Mouse (Mus musculus) forebrain, embryonic 15.5 days (tissue): ENCODE measurements around the gene Gabpb2. TPM values are rescaled to one million over a fixed set of nuclear protein-coding genes. Genes with fewer than 3 reads are reported as not detected.
A peak's percentile ranks its signal among the peaks of the same experiment; 100 is the strongest.
"Not testable (repeated sequence)": the region's sequence is repeated elsewhere in the genome, so short reads cannot be mapped to it uniquely, and the experiment has no call there.

ENCODE experiments used
- ATAC-seq: fragments of 200-750 bp; cut with Nextera tagmentation; replicated peaks from 2 replicates; pipeline ENCODE4 v1.8.0; 2017; ENCODE audit warnings: mild to moderate bottlenecking, moderate TSS enrichment, moderate library complexity
- H3K27ac ChIP-seq: fragments of 300-500 bp; sonication (generic); replicated peaks from 2 replicates; pipeline ENCODE4 v1.5.1; 2015; ENCODE audit warnings: mild to moderate bottlenecking, inconsistent platforms
- H3K27me3 ChIP-seq: fragments of 300-500 bp; sonication (generic); 2 replicates; pipeline ENCODE4 v1.6.1; 2015; ENCODE audit warnings: inconsistent platforms
- H3K36me3 ChIP-seq: fragments of 300-500 bp; sonication (generic); 2 replicates; pipeline ENCODE4 v1.6.1; 2015; ENCODE audit warnings: mild to moderate bottlenecking, inconsistent platforms
- H3K4me1 ChIP-seq: fragments of 300-500 bp; sonication (generic); 2 replicates; pipeline ENCODE4 v1.6.1; 2015; ENCODE audit warnings: inconsistent platforms
- H3K4me2 ChIP-seq: fragments of 300-500 bp; sonication (generic); replicated peaks from 2 replicates; pipeline ENCODE4 v1.6.1; 2015; ENCODE audit warnings: mild to moderate bottlenecking, inconsistent platforms
- H3K4me3 ChIP-seq: fragments of 300-500 bp; sonication (generic); 2 replicates; pipeline ENCODE4 v1.5.1; 2015; ENCODE audit warnings: mild to moderate bottlenecking, inconsistent platforms
- H3K9ac ChIP-seq: fragments of 300-500 bp; sonication (generic); replicated peaks from 2 replicates; pipeline ENCODE4 v1.6.1; 2015; ENCODE audit warnings: mild to moderate bottlenecking, inconsistent platforms
- H3K9me3 ChIP-seq: fragments of 300-500 bp; sonication (generic); 2 replicates; pipeline ENCODE4 v1.6.1; 2016; ENCODE audit warnings: inconsistent platforms
- WGBS: fragments of 180-500 bp; shearing (Covaris S2); methylation state at CpG from one replicate; pipeline ENCODE4 v1.1.7; 2015; ENCODE audit warnings: mixed read lengths; 5-methylcytosine and 5-hydroxymethylcytosine counted together
- polyA plus RNA-seq: library from polyadenylated mRNA; unstranded; fragments of >200 nt; fragmentation: Nextera tagmentation; extraction: Ambion mirVana; gene quantifications from 2 replicates; pipeline ENCODE4 v1.2.1, GENCODE M21; 2015

Gabpb2 gene
- polyA plus RNA-seq, 1 experiment from 2014 or later = 4.8 TPM

GRCm38 (mm10) chr3:95229781-95230494, 12.2 kb upstream of the Gabpb2 start:
- Histone ChIP-seq H3K4me1 (peaks cover 51% of the 10 kb centered on the region), H3K36me3 (peaks cover 46% of the 10 kb centered on the region), H3K4me3 (peak overlapping the region; percentile 97), H3K27me3 (no peaks in the 10 kb centered on the region), H3K4me2 (peak overlapping the region; percentile 90), H3K9ac (peak overlapping the region; percentile 97), H3K9me3 (no peaks in the 10 kb centered on the region), H3K27ac (peak overlapping the region; percentile 99)
- under 1% methylated on average over 13 of the region's 13 CpGs for WGBS
- ATAC-seq = peak; percentile 12; the same call in 1 of the 2 replicates

- Histone ChIP-seq H3K27ac (peak overlapping the region; percentile 99), H3K9me3 (no peaks in the 10 kb centered on the region), H3K4me2 (peak overlapping the region; percentile 90), H3K36me3 (peaks cover 42% of the 10 kb centered on the region), H3K4me1 (peaks cover 59% of the 10 kb centered on the region), H3K9ac (peak overlapping the region; percentile 97), H3K27me3 (no peaks in the 10 kb centered on the region), H3K4me3 (peak overlapping the region; percentile 97)
- peak; percentile 5; the same call in 1 of the 2 replicates for ATAC-seq
- WGBS = 0% methylated on average over 42 of the region's 43 CpGs
Measured at GRCm38 (mm10) chr3:95228894-95229780, 11.4 kb upstream of the Gabpb2 start.

- peak within 1 kb of the TSS; percentile 90 for H3K4me2 ChIP-seq
- WGBS = under 1% methylated on average over 63 of the region's 64 CpGs
- H3K27ac ChIP-seq = peak within 1 kb of the TSS; percentile 99
- peak within 1 kb of the TSS; percentile 97 for H3K9ac ChIP-seq
- peak; percentile 92 for ATAC-seq
- peaks cover 63% of the 10 kb centered on the region for H3K4me1 ChIP-seq
- H3K4me3 ChIP-seq = peak within 1 kb of the TSS; percentile 97
- H3K36me3 ChIP-seq = peaks cover 42% of the 10 kb centered on the region
- no peaks in the 10 kb centered on the region for H3K27me3 ChIP-seq
- no peaks in the 10 kb centered on the region for H3K9me3 ChIP-seq
Measured at GRCm38 (mm10) chr3:95228148-95228893, 10.6 kb upstream of the Gabpb2 start, which contains the start of gene Cdc42se1. Cdc42se1 (plus strand) TSS chr3:95228732.

- peaks cover 42% of the 10 kb centered on the region for H3K36me3 ChIP-seq
Measured at GRCm38 (mm10) chr3:95227214-95227613, 9.5 kb upstream of the Gabpb2 start.

GRCm38 (mm10) chr3:95224295-95224694, 6.6 kb upstream of the Gabpb2 start:
- peak overlapping the region; percentile 26 for H3K4me2 ChIP-seq
- H3K27ac ChIP-seq = no peak overlapping the region
- peak overlapping the region; percentile 11; the same call in 1 of the 2 replicates for H3K9ac ChIP-seq
- no peak overlapping the region for H3K4me3 ChIP-seq
- peaks cover 58% of the 10 kb centered on the region for H3K36me3 ChIP-seq
- no peak for ATAC-seq
- 12% methylated on average over 6 of the region's 6 CpGs for WGBS
- peaks cover 49% of the 10 kb centered on the region for H3K4me1 ChIP-seq
- H3K27me3 ChIP-seq = no peaks in the 10 kb centered on the region
- no peaks in the 10 kb centered on the region for H3K9me3 ChIP-seq

More at GRCm38 (mm10) chr3:95227214-95227613, 9.5 kb upstream of the Gabpb2 start:
- no peak for ATAC-seq
- Histone ChIP-seq H3K9me3 (no peaks in the 10 kb centered on the region), H3K27me3 (no peaks in the 10 kb centered on the region), H3K4me2 (peak overlapping the region; percentile 90), H3K27ac (peak overlapping the region; percentile 99), H3K9ac (peak overlapping the region; percentile 97), H3K4me3 (peak overlapping the region; percentile 97), H3K4me1 (peaks cover 70% of the 10 kb centered on the region)
- 7% methylated on average over 1 of the region's 1 CpGs for WGBS

- WGBS = 96% methylated on average over 2 of the region's 2 CpGs
- H3K27me3 ChIP-seq = no peaks in the 10 kb centered on the region
- H3K36me3 ChIP-seq = peaks cover 69% of the 10 kb centered on the region
- H3K4me3 ChIP-seq = no peak overlapping the region
- peaks cover 56% of the 10 kb centered on the region for H3K4me1 ChIP-seq
- no peaks in the 10 kb centered on the region for H3K9me3 ChIP-seq
- ATAC-seq = no peak
- no peak overlapping the region for H3K9ac ChIP-seq
- H3K4me2 ChIP-seq = no peak overlapping the region
- H3K27ac ChIP-seq = no peak overlapping the region
Measured at GRCm38 (mm10) chr3:95223041-95223440, 5.3 kb upstream of the Gabpb2 start.

GRCm38 (mm10) chr3:95218466-95219137, 886 bp upstream of the Gabpb2 start:
- Histone ChIP-seq H3K4me3 (peak overlapping the region; percentile 69), H3K27ac (peak overlapping the region; percentile 97)
- 84% methylated on average over 6 of the region's 6 CpGs for WGBS

GRCm38 (mm10) chr3:95216655-95217254, 961 bp downstream of the Gabpb2 start:
- Histone ChIP-seq H3K36me3 (peaks cover 53% of the 10 kb centered on the region), H3K27me3 (no peaks in the 10 kb centered on the region), H3K4me1 (peaks cover 27% of the 10 kb centered on the region), H3K27ac (peak overlapping the region; percentile 97), H3K4me2 (peak overlapping the region; percentile 59), H3K9me3 (no peaks in the 10 kb centered on the region), H3K4me3 (peak overlapping the region; percentile 69), H3K9ac (peak overlapping the region; percentile 84)
- ATAC-seq = peak; percentile 39; the same call in 1 of the 2 replicates
- 19% methylated on average over 4 of the region's 4 CpGs for WGBS

More at GRCm38 (mm10) chr3:95218466-95219137, 886 bp upstream of the Gabpb2 start:
- no peaks in the 10 kb centered on the region for H3K27me3 ChIP-seq
- H3K4me2 ChIP-seq = peak overlapping the region; percentile 59
- peak overlapping the region; percentile 84; the same call in 1 of the 2 replicates for H3K9ac ChIP-seq
- H3K9me3 ChIP-seq = no peaks in the 10 kb centered on the region
- peaks cover 60% of the 10 kb centered on the region for H3K36me3 ChIP-seq
- H3K4me1 ChIP-seq = peaks cover 38% of the 10 kb centered on the region
- no peak for ATAC-seq

GRCm38 (mm10) chr3:95213609-95213975, 4.1 kb downstream of the Gabpb2 start:
- WGBS = 97% methylated on average over 1 of the region's 1 CpGs
- no peak overlapping the region for H3K27ac ChIP-seq
- ATAC-seq = no peak

GRCm38 (mm10) chr3:95212889-95213608, 4.7 kb downstream of the Gabpb2 start:
- Histone ChIP-seq H3K36me3 (peaks cover 22% of the 10 kb centered on the region), H3K4me1 (peaks cover 14% of the 10 kb centered on the region)
- ATAC-seq, H3K27me3 ChIP-seq, H3K4me3 ChIP-seq, H3K9me3 ChIP-seq, H3K4me2 ChIP-seq, H3K9ac ChIP-seq, H3K27ac ChIP-seq: not testable (repeated sequence)
- WGBS = 89% methylated on average over 10 of the region's 10 CpGs

More at GRCm38 (mm10) chr3:95213609-95213975, 4.1 kb downstream of the Gabpb2 start:
- Histone ChIP-seq H3K4me1 (peaks cover 20% of the 10 kb centered on the region), H3K9me3 (no peaks in the 10 kb centered on the region), H3K9ac (no peak overlapping the region), H3K36me3 (peaks cover 25% of the 10 kb centered on the region), H3K27me3 (no peaks in the 10 kb centered on the region), H3K4me2 (no peak overlapping the region), H3K4me3 (no peak overlapping the region)
